Mouse (Mus musculus) stomach, postnatal 0 days (tissue): ENCODE data around the gene Tef.

Source experiments
- CTCF ChIP-seq: IDR thresholded peaks from 2 replicates; pipeline ENCODE4 v1.5.1; 2016; ENCODE audit warnings: antibody characterized with exemption, low read depth, mild to moderate bottlenecking, moderate library complexity
- EP300 ChIP-seq: optimal IDR thresholded peaks from 2 replicates; pipeline ENCODE3; 2016; ENCODE audit warnings: antibody characterized with exemption

GRCm38 (mm10) chr15:81840306-81840705 is 38.1 kb downstream of the Tef start:
- no peak for TF ChIP-seq CTCF
- TF ChIP-seq EP300, result no peak
